Mouse (Mus musculus) heart, postnatal 0 days (tissue): Measurements from ENCODE around the gene Ptgis.

Source experiments
- CTCF ChIP-seq: IDR thresholded peaks from 2 replicates; pipeline ENCODE4 v1.5.1; 2016; ENCODE audit warnings: antibody characterized with exemption, control low read depth, low read depth
- EP300 ChIP-seq: IDR thresholded peaks from 2 replicates; pipeline ENCODE4 v1.6.1; 2016; ENCODE audit warnings: antibody characterized with exemption, low read depth

DNA sequence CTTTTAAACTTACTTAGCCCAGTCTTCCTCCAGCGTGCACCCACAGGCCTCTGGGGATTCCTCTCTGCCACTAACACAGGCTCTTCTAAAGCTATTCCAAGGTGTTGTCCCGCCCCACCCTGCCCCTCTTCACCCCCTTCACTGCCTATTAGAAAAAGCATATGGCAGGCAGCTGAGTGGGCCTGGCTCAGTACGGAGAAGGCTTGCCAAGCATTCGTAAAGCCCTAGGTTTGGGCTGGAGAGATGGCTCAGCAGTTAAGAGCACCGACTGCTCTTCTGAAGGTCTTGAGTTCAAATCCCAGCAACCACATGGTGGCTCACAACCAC lies 7.4 kb downstream of the Ptgis start:
- no peak for TF ChIP-seq CTCF
- no peak for TF ChIP-seq EP300
